Mouse (Mus musculus): Measurements from ENCODE around the gene Adgre5.

Gene Adgre5

GRCm38 (mm10) chr8:83722631-83723030 is 18.5 kb downstream of the Adgre5 start:
- no peak for DNase-seq (ENCODE audit: low read depth)

- DNase-seq (ENCODE audit: low read depth), result no peak
Observed at GRCm38 (mm10) chr8:83721405-83722025, 19.6 kb downstream of the Adgre5 start.

- no peak for DNase-seq (ENCODE audit: low read depth)
Observed at GRCm38 (mm10) chr8:83719693-83720092, 21.4 kb downstream of the Adgre5 start.

- no peak for DNase-seq (ENCODE audit: low read depth)
Observed at GRCm38 (mm10) chr8:83719048-83719447, 22.1 kb downstream of the Adgre5 start.

- peak; percentile 60 for DNase-seq (ENCODE audit: low read depth)
Observed at GRCm38 (mm10) chr8:83716563-83716962, 24.6 kb downstream of the Adgre5 start.

- DNase-seq (ENCODE audit: low read depth), result peak; percentile 44
Observed at GRCm38 (mm10) chr8:83715771-83716170, 25.4 kb downstream of the Adgre5 start.

GRCm38 (mm10) chr8:83715031-83715690 is 26.0 kb downstream of the Adgre5 start, which contains the start of gene Ddx39:
Gene Ddx39, plus strand, starts transcription at chr8:83715177.
- peak; percentile 98 for DNase-seq (ENCODE audit: low read depth)

- DNase-seq (ENCODE audit: low read depth), result no peak
Observed at GRCm38 (mm10) chr8:83714676-83715030, 26.5 kb downstream of the Adgre5 start.

GRCm38 (mm10) chr8:83707554-83707953 is 33.6 kb downstream of the Adgre5 start:
- no peak for DNase-seq (ENCODE audit: low read depth)

- DNase-seq (ENCODE audit: low read depth), result no peak
Observed at GRCm38 (mm10) chr8:83706411-83706810, 34.7 kb downstream of the Adgre5 start.

GRCm38 (mm10) chr8:83703426-83703825 is 37.7 kb downstream of the Adgre5 start:
- DNase-seq (ENCODE audit: low read depth), result no peak

GRCm38 (mm10) chr8:83700423-83701085 is 40.6 kb downstream of the Adgre5 start:
- peak; percentile 48 for DNase-seq (ENCODE audit: low read depth)

- peak; percentile 63 for DNase-seq (ENCODE audit: low read depth)
Observed at GRCm38 (mm10) chr8:83699566-83699965, 41.6 kb downstream of the Adgre5 start.

GRCm38 (mm10) chr8:83698661-83699453 is 42.3 kb downstream of the Adgre5 start, which contains the start of gene Pkn1:
Gene Pkn1, minus strand, starts transcription at chr8:83699179.
- peak; percentile 90 for DNase-seq (ENCODE audit: low read depth)

GRCm38 (mm10) chr8:83698291-83698660 is 42.9 kb downstream of the Adgre5 start:
- no peak for DNase-seq (ENCODE audit: low read depth)

- DNase-seq (ENCODE audit: low read depth), result peak; percentile 54
Observed at GRCm38 (mm10) chr8:83697374-83698220, 43.5 kb downstream of the Adgre5 start.

- DNase-seq (ENCODE audit: low read depth), result no peak
Observed at GRCm38 (mm10) chr8:83695351-83696106, 45.6 kb downstream of the Adgre5 start.

GRCm38 (mm10) chr8:83694369-83695160 is 46.6 kb downstream of the Adgre5 start:
- no peak for DNase-seq (ENCODE audit: low read depth)

GRCm38 (mm10) chr8:83693609-83694236 is 47.4 kb downstream of the Adgre5 start:
- DNase-seq (ENCODE audit: low read depth), result no peak
